Comparison of ENCODE assay signal across 34 mouse cellular contexts in genomic region chr1:24458015-24458414, GRCm38 (mm10).
"Had no signal": no experiment of that assay in that cellular context is flagged by ENCODE, and none has a peak within 500 bp of the region (broad histone marks: within the 10 kb centered on the region; RNA-seq: fewer than 3 reads in every experiment).

No protein-coding gene starts in this region.

- H3K9me3 ChIP-seq: heart, embryonic 12.5 days; heart, embryonic 13.5 days; heart, embryonic 15.5 days; hindbrain, embryonic 10.5 days; hindbrain, embryonic 12.5 days; hindbrain, embryonic 13.5 days; hindbrain, embryonic 15.5 days; intestine, embryonic 15.5 days; kidney, embryonic 15.5 days had no signal

- ATAC-seq: hindbrain, embryonic 16.5 days; hindbrain, postnatal 0 days; inflammation-experienced regulatory T-cells, adult 6 months; intestine, embryonic 15.5 days; intestine, embryonic 16.5 days; intestine, postnatal 0 days had no signal

- DNase-seq: heart, postnatal 10 days; heart, postnatal 14 days; heart, postnatal 36 days; heart, postnatal 4 days; kidney, adult 11 months; kidney, adult 18-20 months; kidney, adult 2 months; kidney, adult 8-10 months; kidney, adult 9 months; kidney, postnatal 10 days; kidney, postnatal 14 days; kidney, postnatal 25 days; kidney, postnatal 36 days; kidney, postnatal 4 days; layer of hippocampus, postnatal 36 days had no signal

- H3K27me3 ChIP-seq: heart, embryonic 12.5 days; heart, embryonic 13.5 days; heart, embryonic 15.5 days; hindbrain, embryonic 12.5 days; hindbrain, embryonic 13.5 days; hindbrain, embryonic 15.5 days; intestine, embryonic 15.5 days; kidney, embryonic 15.5 days had no signal

- H3K9ac ChIP-seq: heart, embryonic 12.5 days; heart, embryonic 13.5 days; heart, embryonic 15.5 days; hindbrain, embryonic 12.5 days; hindbrain, embryonic 13.5 days; hindbrain, embryonic 14.5 days; hindbrain, embryonic 15.5 days; intestine, embryonic 15.5 days; kidney, embryonic 15.5 days had no signal

- H3K27ac ChIP-seq: heart, embryonic 13.5 days; heart, embryonic 15.5 days; hindbrain, embryonic 10.5 days; hindbrain, embryonic 12.5 days; hindbrain, embryonic 13.5 days; hindbrain, embryonic 14.5 days; hindbrain, embryonic 15.5 days; hindbrain, postnatal 0 days; intestine, embryonic 15.5 days; kidney, embryonic 15.5 days; kidney, postnatal 0 days; layer of hippocampus, adult 2 months; left cerebral cortex, adult 2 months had no signal

- H3K36me3 ChIP-seq: heart, embryonic 12.5 days; heart, embryonic 13.5 days; heart, embryonic 15.5 days; hindbrain, embryonic 10.5 days; hindbrain, embryonic 12.5 days; hindbrain, embryonic 13.5 days; hindbrain, embryonic 15.5 days; intestine, embryonic 15.5 days; kidney, embryonic 15.5 days had no signal

- H3K4me2 ChIP-seq: heart, embryonic 11.5 days; heart, embryonic 12.5 days; heart, embryonic 13.5 days; heart, embryonic 15.5 days; hindbrain, embryonic 12.5 days; hindbrain, embryonic 13.5 days; hindbrain, embryonic 14.5 days; hindbrain, embryonic 15.5 days; intestine, embryonic 15.5 days; kidney, embryonic 15.5 days had no signal

- H3K4me3 ChIP-seq: heart, embryonic 12.5 days; heart, embryonic 13.5 days; heart, embryonic 15.5 days; hindbrain, embryonic 10.5 days; hindbrain, embryonic 12.5 days; hindbrain, embryonic 13.5 days; hindbrain, embryonic 15.5 days; intestine, embryonic 15.5 days; kidney, embryonic 15.5 days; layer of hippocampus, adult 2 months; left cerebral cortex, adult 2 months had no signal

- H3K4me1 ChIP-seq: heart, embryonic 12.5 days; heart, embryonic 13.5 days; heart, embryonic 15.5 days; hindbrain, embryonic 12.5 days; hindbrain, embryonic 13.5 days; hindbrain, embryonic 15.5 days; intestine, embryonic 15.5 days; kidney, embryonic 15.5 days had no signal
